Mouse (Mus musculus): ENCODE data around the gene Mrm3. TPM values are rescaled to one million over a fixed set of nuclear protein-coding genes. Genes with fewer than 3 reads are reported as not detected.

Gene Mrm3
- polyA plus RNA-seq, 2 experiments: 11.1 to 14.2 TPM

GRCm38 (mm10) chr11:76257386-76257785, 13.9 kb downstream of the Mrm3 start:
- H3K4me1 ChIP-seq (replicated peaks; ENCODE audit: control insufficient read depth in 2 of 2, insufficient read depth in 2 of 2, low read length in 1 of 2): no peaks in the 10 kb centered on the region
- H3K27ac ChIP-seq: no peak overlapping the region
- H3K9me3 ChIP-seq (ENCODE audit: control insufficient read depth, low read length): no peaks in the 10 kb centered on the region
- H3K4me3 ChIP-seq (ENCODE audit: insufficient read depth in 1 of 2, low read depth in 2 of 2, low read length in 2 of 2): no peak overlapping the region
- TF ChIP-seq EP300 (IDR thresholded peaks at IDR 0.05; ENCODE audit: low read depth): no peak
- TF ChIP-seq CTCF (IDR thresholded peaks at IDR 0.05; ENCODE audit: low read depth): no peak
- no peaks in the 10 kb centered on the region for H3K36me3 ChIP-seq (replicated peaks; ENCODE audit: control insufficient read depth, insufficient read depth, low read depth)
- no peak for DNase-seq (ENCODE audit: low read depth in 3 of 3, low spot score in 3 of 3)
- no peak overlapping the region for H3K9ac ChIP-seq (replicated peaks)
- H3K4me2 ChIP-seq (ENCODE audit: low read depth): no peak overlapping the region
- WGBS (ENCODE audit: insufficient replicate concordance): 61% methylated on average over 4 of the region's 4 CpGs
- H3K27me3 ChIP-seq (ENCODE audit: control insufficient read depth, insufficient read depth, low read length): no peaks in the 10 kb centered on the region
- ATAC-seq (ENCODE audit: insufficient read depth): no peak

- Histone ChIP-seq H3K27me3 (ENCODE audit: control insufficient read depth, insufficient read depth, low read length) (no peaks in the 10 kb centered on the region), H3K27ac (no peak overlapping the region), H3K36me3 (replicated peaks; ENCODE audit: control insufficient read depth, insufficient read depth, low read depth) (no peaks in the 10 kb centered on the region), H3K4me2 (ENCODE audit: low read depth) (no peak overlapping the region), H3K9ac (replicated peaks) (no peak overlapping the region), H3K4me3 (ENCODE audit: insufficient read depth in 1 of 2, low read depth in 2 of 2, low read length in 2 of 2) (no peak overlapping the region), H3K4me1 (replicated peaks; ENCODE audit: control insufficient read depth in 2 of 2, insufficient read depth in 2 of 2, low read length in 1 of 2) (no peaks in the 10 kb centered on the region), H3K9me3 (ENCODE audit: control insufficient read depth, low read length) (no peaks in the 10 kb centered on the region)
- no peak for TF ChIP-seq CTCF (IDR thresholded peaks at IDR 0.05; ENCODE audit: low read depth)
- no peak for TF ChIP-seq EP300 (IDR thresholded peaks at IDR 0.05; ENCODE audit: low read depth)
- DNase-seq (ENCODE audit: low read depth in 3 of 3, low spot score in 3 of 3): no peak
- 73% methylated on average over 6 of the region's 6 CpGs for WGBS (ENCODE audit: insufficient replicate concordance)
- ATAC-seq (ENCODE audit: insufficient read depth): no peak
Measured at GRCm38 (mm10) chr11:76258511-76258910, 15.0 kb downstream of the Mrm3 start.

GRCm38 (mm10) chr11:76260208-76261050, 16.9 kb downstream of the Mrm3 start:
- no peaks in the 10 kb centered on the region for H3K4me1 ChIP-seq (replicated peaks; ENCODE audit: control insufficient read depth in 2 of 2, insufficient read depth in 2 of 2, low read length in 1 of 2)
- no peak overlapping the region for H3K4me2 ChIP-seq (ENCODE audit: low read depth)
- H3K9ac ChIP-seq (replicated peaks): no peak overlapping the region
- WGBS (ENCODE audit: insufficient replicate concordance): 68% methylated on average over 10 of the region's 10 CpGs
- H3K36me3 ChIP-seq (replicated peaks; ENCODE audit: control insufficient read depth, insufficient read depth, low read depth): no peaks in the 10 kb centered on the region
- TF ChIP-seq CTCF (IDR thresholded peaks at IDR 0.05; ENCODE audit: low read depth) (no peak), EP300 (IDR thresholded peaks at IDR 0.05; ENCODE audit: low read depth) (no peak)
- no peak overlapping the region for H3K4me3 ChIP-seq (ENCODE audit: insufficient read depth in 1 of 2, low read depth in 2 of 2, low read length in 2 of 2)
- H3K9me3 ChIP-seq (ENCODE audit: control insufficient read depth, low read length): no peaks in the 10 kb centered on the region
- H3K27me3 ChIP-seq (ENCODE audit: control insufficient read depth, insufficient read depth, low read length): no peaks in the 10 kb centered on the region
- DNase-seq (ENCODE audit: low read depth in 3 of 3, low spot score in 3 of 3) (no peak), ATAC-seq (ENCODE audit: insufficient read depth) (no peak)
- H3K27ac ChIP-seq: no peak overlapping the region

GRCm38 (mm10) chr11:76261224-76261623, 17.7 kb downstream of the Mrm3 start:
- H3K36me3 ChIP-seq (replicated peaks; ENCODE audit: control insufficient read depth, insufficient read depth, low read depth): no peaks in the 10 kb centered on the region
- DNase-seq (ENCODE audit: low read depth in 3 of 3, low spot score in 3 of 3): no peak
- H3K4me2 ChIP-seq (ENCODE audit: low read depth): no peak overlapping the region
- ATAC-seq (ENCODE audit: insufficient read depth): no peak
- H3K27ac ChIP-seq: no peak overlapping the region
- no peaks in the 10 kb centered on the region for H3K27me3 ChIP-seq (ENCODE audit: control insufficient read depth, insufficient read depth, low read length)
- no peaks in the 10 kb centered on the region for H3K4me1 ChIP-seq (replicated peaks; ENCODE audit: control insufficient read depth in 2 of 2, insufficient read depth in 2 of 2, low read length in 1 of 2)
- no peak overlapping the region for H3K9ac ChIP-seq (replicated peaks)
- 19% methylated on average over 12 of the region's 12 CpGs for WGBS (ENCODE audit: insufficient replicate concordance)
- no peak overlapping the region for H3K4me3 ChIP-seq (ENCODE audit: insufficient read depth in 1 of 2, low read depth in 2 of 2, low read length in 2 of 2)
- TF ChIP-seq EP300 (IDR thresholded peaks at IDR 0.05; ENCODE audit: low read depth) (no peak), CTCF (IDR thresholded peaks at IDR 0.05; ENCODE audit: low read depth) (no peak)
- H3K9me3 ChIP-seq (ENCODE audit: control insufficient read depth, low read length): no peaks in the 10 kb centered on the region

- 57% methylated on average over 19 of the region's 19 CpGs for WGBS (ENCODE audit: insufficient replicate concordance)
- no peak overlapping the region for H3K9ac ChIP-seq (replicated peaks)
- no peak overlapping the region for H3K4me3 ChIP-seq (ENCODE audit: insufficient read depth in 1 of 2, low read depth in 2 of 2, low read length in 2 of 2)
- no peaks in the 10 kb centered on the region for H3K27me3 ChIP-seq (ENCODE audit: control insufficient read depth, insufficient read depth, low read length)
- ATAC-seq (ENCODE audit: insufficient read depth): no peak
- no peak overlapping the region for H3K27ac ChIP-seq
- H3K4me2 ChIP-seq (ENCODE audit: low read depth): no peak overlapping the region
- no peaks in the 10 kb centered on the region for H3K9me3 ChIP-seq (ENCODE audit: control insufficient read depth, low read length)
- DNase-seq (ENCODE audit: low read depth in 3 of 3, low spot score in 3 of 3): no peak
- TF ChIP-seq EP300 (IDR thresholded peaks at IDR 0.05; ENCODE audit: low read depth) (no peak), CTCF (IDR thresholded peaks at IDR 0.05; ENCODE audit: low read depth) (no peak)
- no peaks in the 10 kb centered on the region for H3K4me1 ChIP-seq (replicated peaks; ENCODE audit: control insufficient read depth in 2 of 2, insufficient read depth in 2 of 2, low read length in 1 of 2)
- H3K36me3 ChIP-seq (replicated peaks; ENCODE audit: control insufficient read depth, insufficient read depth, low read depth): no peaks in the 10 kb centered on the region
Measured at GRCm38 (mm10) chr11:76262611-76263351, 19.3 kb downstream of the Mrm3 start.
